8 mouse cellular contexts compared by ENCODE assay signal in the genomic region with DNA sequence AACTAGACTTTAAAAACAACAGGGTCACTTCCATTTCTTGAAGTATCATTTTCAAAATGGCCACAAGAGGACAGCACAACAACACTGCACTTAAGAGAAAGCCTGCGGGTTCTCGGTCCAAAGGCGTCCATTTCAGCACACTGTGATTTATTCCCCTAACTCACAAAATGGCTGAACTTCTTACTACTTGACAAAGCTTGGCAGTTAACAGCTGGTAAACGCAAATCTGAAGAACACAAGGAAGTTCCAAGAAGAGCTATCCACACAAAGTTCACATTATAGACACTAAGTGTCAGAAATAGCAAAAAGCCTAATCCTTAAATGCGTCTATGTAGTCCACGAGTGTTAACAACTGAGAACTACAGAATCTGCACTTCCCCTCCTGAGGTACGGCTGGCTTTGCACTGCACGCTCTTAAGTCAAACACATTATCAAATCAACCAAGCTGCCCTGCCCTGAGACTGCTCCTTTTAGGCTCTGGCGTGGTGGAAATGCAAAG. TPM values are rescaled to one million over a fixed set of nuclear protein-coding genes. Genes with fewer than 3 reads are reported as not detected.
DNase-seq lines count a peak whose midpoint lies in the region; ATAC-seq and TF ChIP-seq lines count a peak whose summit lies in the region.

No protein-coding gene starts in this region.

- no peak overlapping the region; the same call in 1 of the 2 replicates for H3K9ac ChIP-seq in forebrain, embryonic 15.5 days (replicated peaks)
- H3K9ac ChIP-seq in hindbrain, postnatal 0 days (replicated peaks; ENCODE audit: low read length): no peak overlapping the region; the same call in 1 of the 2 replicates
- H3K9ac ChIP-seq in limb, embryonic 13.5 days: 0 out of 2 replicates have a peak overlapping the region, but pooled peaks have one; percentile 48
- H3K9ac ChIP-seq in midbrain, embryonic 13.5 days (replicated peaks): no peak overlapping the region

- peak; percentile 74 for DNase-seq in layer of hippocampus, adult 11-12 months (ENCODE audit: low spot score)
- no peak for DNase-seq in layer of hippocampus, adult 8-10 months (ENCODE audit: low spot score in 2 of 2)
- peak; percentile 54 for DNase-seq in cerebellum, adult 11-12 months
- DNase-seq in hindbrain, postnatal 0 days (ENCODE audit: low spot score): peak; percentile 92
- DNase-seq in thymus, postnatal 0 days (ENCODE audit: low spot score): peak; percentile 81

- H3K36me3 ChIP-seq in forebrain, embryonic 15.5 days: peaks cover 2% of the 10 kb centered on the region
- H3K36me3 ChIP-seq in hindbrain, postnatal 0 days (ENCODE audit: insufficient read depth, low read length): no peaks in the 10 kb centered on the region
- H3K36me3 ChIP-seq in limb, embryonic 13.5 days: peaks cover 37% of the 10 kb centered on the region
- H3K36me3 ChIP-seq in midbrain, embryonic 13.5 days: peaks cover 13% of the 10 kb centered on the region

- ATAC-seq in forebrain, embryonic 15.5 days (replicated peaks): peak; percentile 63
- peak; percentile 86 for ATAC-seq in hindbrain, postnatal 0 days
- peak; percentile 70 for ATAC-seq in limb, embryonic 13.5 days (ENCODE audit: low FRiP score, low read depth)
- peak; percentile 75 for ATAC-seq in midbrain, embryonic 13.5 days

- no peak overlapping the region for H3K4me3 ChIP-seq in forebrain, embryonic 15.5 days
- H3K4me3 ChIP-seq in hindbrain, postnatal 0 days (ENCODE audit: low read length): no peak overlapping the region
- no peak overlapping the region for H3K4me3 ChIP-seq in limb, embryonic 13.5 days
- no peak overlapping the region for H3K4me3 ChIP-seq in midbrain, embryonic 13.5 days (replicated peaks)

- H3K27me3 ChIP-seq in forebrain, embryonic 15.5 days: no peaks in the 10 kb centered on the region
- H3K27me3 ChIP-seq in hindbrain, postnatal 0 days (ENCODE audit: insufficient read depth, low read length): no peaks in the 10 kb centered on the region
- H3K27me3 ChIP-seq in limb, embryonic 13.5 days: no peaks in the 10 kb centered on the region
- H3K27me3 ChIP-seq in midbrain, embryonic 13.5 days: no peaks in the 10 kb centered on the region

- H3K27ac ChIP-seq in forebrain, embryonic 15.5 days (replicated peaks): peak overlapping the region; percentile 91
- H3K27ac ChIP-seq in hindbrain, postnatal 0 days: peak overlapping the region; percentile 89
- H3K27ac ChIP-seq in limb, embryonic 13.5 days: peak overlapping the region; percentile 92
- peak overlapping the region; percentile 90 for H3K27ac ChIP-seq in midbrain, embryonic 13.5 days

- peak; percentile 90 for TF ChIP-seq CTCF in hindbrain, postnatal 0 days (IDR thresholded peaks at IDR 0.05; ENCODE audit: low read depth)

- WGBS in forebrain, embryonic 15.5 days: 29% methylated on average over 9 of the region's 9 CpGs
- 30% methylated on average over 9 of the region's 9 CpGs for WGBS in hindbrain, postnatal 0 days
- 32% methylated on average over 9 of the region's 9 CpGs for WGBS in limb, embryonic 13.5 days
- WGBS in midbrain, embryonic 13.5 days: 44% methylated on average over 9 of the region's 9 CpGs

- no peaks in the 10 kb centered on the region for H3K9me3 ChIP-seq in forebrain, embryonic 15.5 days
- no peaks in the 10 kb centered on the region for H3K9me3 ChIP-seq in hindbrain, postnatal 0 days (ENCODE audit: low read length)
- no peaks in the 10 kb centered on the region for H3K9me3 ChIP-seq in limb, embryonic 13.5 days
- no peaks in the 10 kb centered on the region for H3K9me3 ChIP-seq in midbrain, embryonic 13.5 days

- H3K4me2 ChIP-seq in forebrain, embryonic 15.5 days (replicated peaks): no peak overlapping the region
- H3K4me2 ChIP-seq in hindbrain, postnatal 0 days (ENCODE audit: low read depth, low read length): peak overlapping the region; percentile 24; the same call in 1 of the 2 replicates
- peak overlapping the region; percentile 28; the same call in 1 of the 2 replicates for H3K4me2 ChIP-seq in limb, embryonic 13.5 days (replicated peaks)
- peak overlapping the region; percentile 19; the same call in 1 of the 2 replicates for H3K4me2 ChIP-seq in midbrain, embryonic 13.5 days (replicated peaks)

- H3K4me1 ChIP-seq in forebrain, embryonic 15.5 days: peaks cover 18% of the 10 kb centered on the region
- H3K4me1 ChIP-seq in hindbrain, postnatal 0 days (ENCODE audit: insufficient read depth, low read length): no peaks in the 10 kb centered on the region
- H3K4me1 ChIP-seq in limb, embryonic 13.5 days: peaks cover 21% of the 10 kb centered on the region
- H3K4me1 ChIP-seq in midbrain, embryonic 13.5 days (replicated peaks): peaks cover 23% of the 10 kb centered on the region

RNA-seq across cellular contexts. Expression of gene Chd2, which starts 17.1 kb away (rescaled TPM):
- 10 to 100 TPM; 42.5 to 70.6 (median 55.4) TPM for total RNA-seq in layer of hippocampus, adult 8-10 months (2022)
- polyA plus RNA-seq in forebrain, embryonic 15.5 days (2015; fragmentation: Nextera tagmentation; extraction: Ambion mirVana): 58.0 and 67.1 TPM in 2 replicates
- 33.4 and 35.2 TPM in 2 replicates for total RNA-seq in hindbrain, postnatal 0 days (2014; rRNA removed)
- polyA plus RNA-seq in hindbrain, postnatal 0 days (2015; fragmentation: Nextera tagmentation; extraction: Ambion mirVana): 36.1 and 40.7 TPM in 2 replicates
- 62.5 and 66.3 TPM in 2 replicates for polyA plus RNA-seq in limb, embryonic 13.5 days (2015; fragmentation: Nextera tagmentation; extraction: Ambion mirVana)
- polyA plus RNA-seq in midbrain, embryonic 13.5 days (2015; fragmentation: Nextera tagmentation; extraction: Ambion mirVana): 48.5 and 57.4 TPM in 2 replicates
- 52.6 and 64.2 TPM in 2 replicates for polyA plus RNA-seq in thymus, postnatal 0 days (2015; fragmentation: Nextera tagmentation; extraction: Ambion mirVana)

Comparison
In these comparisons a context has a peak if more than half of its experiments do, and no peak if none do; other contexts are left out.
1. DNase-seq: peak in layer of hippocampus, adult 11-12 months (single experiment), cerebellum, adult 11-12 months (single experiment), hindbrain, postnatal 0 days (single experiment) and thymus, postnatal 0 days (single experiment); none in layer of hippocampus, adult 8-10 months (0 of 2).
2. Peak in every context shown above with its lines, with median percentiles within 50 percentile points of each other: ATAC-seq and H3K27ac ChIP-seq.